Mouse (Mus musculus) stomach, embryonic 15.5 days (tissue): Measurements from ENCODE around the gene Prkag2. TPM values are rescaled to one million over a fixed set of nuclear protein-coding genes. Genes with fewer than 3 reads are reported as not detected.
A peak's percentile ranks its signal among the peaks of the same experiment; 100 is the strongest.
"Not testable (repeated sequence)": the region's sequence is repeated elsewhere in the genome, so short reads cannot be mapped to it uniquely, and the experiment has no call there.

Source experiments
- ATAC-seq: fragments of 200-750 bp; cut with Nextera tagmentation; 2 replicates; pipeline ENCODE4 v1.8.0; 2017; ENCODE audit warnings: low read depth, moderate number of reproducible peaks, moderate TSS enrichment; ENCODE audit not compliant: insufficient read depth, low FRiP score
- H3K27ac ChIP-seq: fragments of 300-500 bp; sonication (generic); 2 replicates; pipeline ENCODE4 v1.5.1; 2015; ENCODE audit warnings: mild to moderate bottlenecking, inconsistent platforms
- H3K27me3 ChIP-seq: fragments of 300-500 bp; sonication (generic); replicated peaks from 2 replicates; pipeline ENCODE4 v1.6.1; 2015; ENCODE audit warnings: inconsistent platforms
- H3K36me3 ChIP-seq: fragments of 300-500 bp; sonication (generic); 2 replicates; pipeline ENCODE4 v1.6.1; 2015; ENCODE audit warnings: inconsistent platforms
- H3K4me1 ChIP-seq: fragments of 300-500 bp; sonication (generic); 2 replicates; pipeline ENCODE4 v1.6.1; 2015; ENCODE audit warnings: inconsistent platforms
- H3K4me2 ChIP-seq: fragments of 300-500 bp; sonication (generic); 2 replicates; pipeline ENCODE4 v1.6.1; 2015; ENCODE audit warnings: mild to moderate bottlenecking, inconsistent platforms
- H3K4me3 ChIP-seq: fragments of 300-500 bp; sonication (generic); replicated peaks from 2 replicates; pipeline ENCODE4 v1.5.1; 2015; ENCODE audit warnings: inconsistent platforms
- H3K9ac ChIP-seq: fragments of 300-500 bp; sonication (generic); 2 replicates; pipeline ENCODE4 v1.6.1; 2015; ENCODE audit warnings: inconsistent platforms
- H3K9me3 ChIP-seq: fragments of 300-500 bp; sonication (generic); 2 replicates; pipeline ENCODE4 v1.6.1; 2016; ENCODE audit warnings: inconsistent platforms
- WGBS: fragments of 180-500 bp; shearing (Covaris S2); methylation state at CpG from one replicate; pipeline ENCODE4 v1.1.7; 2015; 5-methylcytosine and 5-hydroxymethylcytosine counted together
- polyA plus RNA-seq: library from polyadenylated mRNA; unstranded; fragments of >200 nt; fragmentation: Nextera tagmentation; extraction: Ambion mirVana; gene quantifications from 2 replicates; pipeline ENCODE4 v1.2.1, GENCODE M21; 2015

Prkag2 gene
- polyA plus RNA-seq, 1 experiment from 2014 or later, result 41.3 TPM

DNA sequence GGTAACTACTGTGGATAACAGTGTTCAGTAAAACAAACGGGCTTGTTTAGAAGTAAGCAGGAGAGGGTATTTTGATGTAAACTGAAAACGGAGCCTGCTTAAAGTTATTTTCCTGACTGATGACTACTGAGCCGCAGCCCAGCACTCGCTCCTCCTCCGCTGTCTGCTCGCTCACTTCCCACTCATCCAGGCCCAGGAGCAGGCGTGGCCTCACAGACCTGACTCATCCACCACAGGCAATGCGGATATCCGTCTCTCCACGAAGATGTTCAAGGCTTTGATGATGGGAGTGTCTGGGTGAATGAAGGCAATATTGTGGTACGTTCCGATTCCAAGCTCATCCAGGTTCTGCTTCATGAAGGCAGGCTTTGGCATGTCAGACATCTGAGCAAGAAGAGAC is 229.2 kb downstream of the Prkag2 start:
- no peaks in the 10 kb centered on the region for H3K9me3 ChIP-seq
- no peak overlapping the region for H3K4me2 ChIP-seq
- WGBS, result 82% methylated on average over 12 of the region's 12 CpGs
- no peaks in the 10 kb centered on the region for H3K27me3 ChIP-seq
- H3K4me1 ChIP-seq, result no peaks in the 10 kb centered on the region
- H3K9ac ChIP-seq, result no peak overlapping the region
- no peak for ATAC-seq
- peaks cover 3% of the 10 kb centered on the region; the same call in 1 of the 2 replicates for H3K36me3 ChIP-seq
- H3K27ac ChIP-seq, result no peak overlapping the region
- H3K4me3 ChIP-seq, result no peak overlapping the region

DNA sequence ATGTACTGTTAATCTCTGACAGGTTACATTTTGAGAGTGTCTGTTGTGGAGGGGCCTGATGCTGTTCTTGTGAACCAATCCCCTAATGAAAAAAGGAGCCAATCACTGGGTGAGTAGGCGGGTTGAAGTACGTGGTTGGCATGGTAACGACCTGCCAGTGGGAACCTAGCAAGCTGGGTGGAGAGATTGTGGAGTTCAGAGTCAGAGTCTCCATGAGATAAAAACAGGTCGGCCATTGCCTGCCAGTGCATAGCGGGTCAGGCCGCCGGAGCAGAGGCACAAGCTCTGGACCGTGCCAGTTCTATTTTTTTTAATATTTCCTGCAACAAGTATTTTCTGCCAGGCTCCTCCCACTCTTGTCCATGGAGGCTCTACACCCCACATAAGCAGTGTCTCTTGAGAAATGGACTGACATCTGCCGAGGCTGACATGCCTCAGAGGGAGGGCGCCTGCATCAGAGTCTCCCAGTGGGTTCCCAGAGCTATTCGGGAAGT is 230.6 kb downstream of the Prkag2 start:
- no peak overlapping the region for H3K27ac ChIP-seq
- H3K27me3 ChIP-seq, result no peaks in the 10 kb centered on the region
- no peak overlapping the region for H3K4me2 ChIP-seq
- H3K9ac ChIP-seq, result no peak overlapping the region
- no peaks in the 10 kb centered on the region for H3K9me3 ChIP-seq
- no peak overlapping the region for H3K4me3 ChIP-seq
- H3K4me1 ChIP-seq, result no peaks in the 10 kb centered on the region
- 65% methylated on average over 11 of the region's 11 CpGs for WGBS
- peak; percentile 47; the same call in 1 of the 2 replicates for ATAC-seq
- H3K36me3 ChIP-seq, result peaks cover under 1% of the 10 kb centered on the region; the same call in 1 of the 2 replicates

DNA sequence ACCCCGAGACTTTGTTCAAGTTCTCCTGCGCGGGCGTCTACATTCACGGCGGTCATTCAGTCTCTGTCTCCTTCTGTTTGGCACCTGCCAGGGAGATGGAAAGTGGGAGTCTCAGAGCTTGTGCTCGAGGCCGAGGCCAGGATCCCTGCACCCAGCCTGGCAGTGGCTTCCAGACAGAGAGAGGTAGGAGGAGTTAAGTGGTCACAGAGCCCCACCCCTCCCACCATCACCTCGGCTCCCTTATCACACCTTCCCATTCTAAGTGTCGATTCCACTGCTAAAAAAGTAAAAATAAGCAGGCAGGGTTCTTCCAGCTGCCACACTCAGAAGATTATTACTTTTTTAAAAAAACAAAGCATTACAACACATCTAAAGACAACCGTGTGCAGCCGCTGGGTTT is 236.6 kb downstream of the Prkag2 start:
- ATAC-seq, result 0 out of 2 replicates have a peak, but pooled peaks have one; percentile 39
- H3K9me3 ChIP-seq, result no peaks in the 10 kb centered on the region

DNA sequence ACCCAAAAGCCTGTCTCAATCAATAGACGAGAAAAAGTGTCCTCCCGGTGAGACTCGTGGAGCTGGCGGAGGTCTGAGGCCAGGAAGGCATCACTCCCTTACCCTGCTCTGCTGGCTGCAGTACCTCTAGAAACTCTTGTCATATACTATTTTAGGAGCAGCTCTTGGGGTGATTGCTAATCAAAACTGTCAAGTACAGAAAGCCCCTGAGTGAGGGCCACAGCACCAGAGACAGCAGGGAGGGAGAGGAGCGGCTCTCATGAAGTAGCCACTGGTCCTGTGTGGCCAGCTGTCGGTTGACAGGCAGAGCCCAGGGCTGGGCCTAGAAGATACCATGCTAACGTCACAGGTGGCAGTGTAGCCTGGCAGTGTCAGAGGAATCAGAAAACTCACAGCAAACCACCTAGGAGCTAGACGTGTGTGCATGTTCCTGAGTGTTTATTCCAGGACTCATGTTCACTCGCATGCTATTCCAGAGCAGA is 239.0 kb downstream of the Prkag2 start:
- H3K9ac ChIP-seq, result no peak overlapping the region
- H3K4me2 ChIP-seq, result no peak overlapping the region
- no peaks in the 10 kb centered on the region for H3K36me3 ChIP-seq
- WGBS, result 82% methylated on average over 9 of the region's 9 CpGs
- no peak overlapping the region for H3K4me3 ChIP-seq
- H3K27me3 ChIP-seq, result no peaks in the 10 kb centered on the region
- no peak for ATAC-seq
- no peaks in the 10 kb centered on the region for H3K4me1 ChIP-seq
- H3K9me3 ChIP-seq, result no peaks in the 10 kb centered on the region
- H3K27ac ChIP-seq, result no peak overlapping the region

More for the DNA sequence above, 236.6 kb downstream of the Prkag2 start:
- Histone ChIP-seq H3K36me3 (no peaks in the 10 kb centered on the region; the same call in 1 of the 2 replicates), H3K27me3 (no peaks in the 10 kb centered on the region), H3K4me3 (no peak overlapping the region), H3K27ac (no peak overlapping the region), H3K9ac (no peak overlapping the region), H3K4me2 (no peak overlapping the region), H3K4me1 (no peaks in the 10 kb centered on the region)
- 70% methylated on average over 12 of the region's 12 CpGs for WGBS

DNA sequence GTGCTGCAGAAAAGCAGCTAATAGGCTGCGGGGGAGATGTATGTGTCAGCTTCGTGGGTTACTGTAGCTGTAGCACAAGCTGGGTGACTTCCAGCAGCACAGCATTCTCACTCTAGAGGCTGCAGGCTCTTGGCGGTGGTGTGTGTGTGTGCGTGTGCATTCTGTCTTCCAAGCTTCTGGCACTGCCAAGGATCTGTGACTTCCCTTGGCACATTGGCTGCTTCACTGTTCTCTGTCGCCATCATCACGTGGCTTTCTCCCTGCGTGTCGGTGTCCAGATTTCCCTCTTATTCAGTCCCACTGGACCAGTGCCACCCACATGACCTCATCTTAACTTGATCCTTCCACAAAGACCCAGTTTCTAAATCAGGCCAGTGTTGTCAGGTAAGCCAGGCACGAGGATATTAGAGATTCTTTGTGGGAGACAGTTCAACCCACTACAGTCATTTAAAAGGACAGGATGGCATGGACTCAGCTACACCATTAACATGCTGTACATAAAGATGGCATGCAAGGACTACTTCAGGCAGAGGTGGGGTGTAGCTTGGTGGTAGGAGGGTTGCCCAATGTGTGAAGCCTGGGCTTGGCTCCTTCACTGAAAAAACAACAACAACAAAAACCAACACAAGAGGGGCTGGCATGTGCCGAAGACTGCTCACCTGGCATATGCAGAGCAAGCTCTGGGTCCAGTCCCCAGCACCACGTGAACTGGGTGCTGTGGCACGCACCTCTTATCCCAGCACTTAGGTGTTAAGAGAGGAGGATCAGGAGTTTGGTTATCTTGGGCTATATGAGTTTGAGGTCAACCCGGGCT is 239.6 kb downstream of the Prkag2 start:
- no peak overlapping the region for H3K27ac ChIP-seq
- no peak overlapping the region for H3K9ac ChIP-seq
- H3K4me3 ChIP-seq, result no peak overlapping the region
- no peaks in the 10 kb centered on the region for H3K4me1 ChIP-seq
- no peaks in the 10 kb centered on the region for H3K36me3 ChIP-seq
- no peak for ATAC-seq
- H3K9me3 ChIP-seq, result no peaks in the 10 kb centered on the region
- 80% methylated on average over 13 of the region's 13 CpGs for WGBS
- no peaks in the 10 kb centered on the region for H3K27me3 ChIP-seq
- H3K4me2 ChIP-seq, result no peak overlapping the region

DNA sequence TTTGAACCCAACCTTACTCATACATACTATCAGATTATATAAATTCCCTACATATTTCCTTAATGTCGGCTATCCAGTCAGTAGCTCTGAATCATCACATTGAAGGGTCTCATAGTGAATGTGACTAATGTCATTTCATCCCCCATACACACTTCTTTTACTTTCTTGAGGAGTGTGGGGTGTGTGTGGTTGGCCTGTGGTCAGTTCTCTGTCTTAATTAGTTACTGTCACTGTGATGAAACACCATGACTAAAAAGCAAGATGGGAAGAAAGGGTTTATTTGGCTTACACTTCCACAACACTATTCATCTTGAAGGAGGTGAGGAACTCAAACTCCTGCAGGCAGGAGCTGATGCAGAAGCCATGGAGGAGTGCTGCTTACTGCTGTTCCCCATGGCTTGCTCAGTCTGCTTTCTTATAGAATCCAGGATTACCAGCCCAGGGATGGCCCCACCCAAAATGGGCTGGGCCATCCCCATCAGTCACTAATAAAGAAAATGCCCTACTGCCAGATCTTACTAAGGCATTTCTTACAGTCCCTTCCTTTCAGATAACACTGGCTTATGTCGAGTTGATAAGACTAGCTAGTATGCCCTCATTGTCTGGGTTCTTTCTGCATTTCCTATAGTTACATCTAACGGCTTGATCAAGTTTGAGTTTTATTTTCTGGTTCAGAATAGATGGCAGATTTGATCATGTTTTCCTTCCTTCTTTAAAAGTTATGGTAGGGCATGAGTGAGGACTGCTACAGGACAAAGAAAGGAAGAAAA is 240.5 kb downstream of the Prkag2 start:
- H3K9ac ChIP-seq, result no peak overlapping the region
- 70% methylated on average over 3 of the region's 3 CpGs for WGBS
- no peaks in the 10 kb centered on the region for H3K27me3 ChIP-seq
- no peaks in the 10 kb centered on the region for H3K36me3 ChIP-seq
- no peak overlapping the region for H3K27ac ChIP-seq
- ATAC-seq, result no peak
- no peaks in the 10 kb centered on the region for H3K9me3 ChIP-seq
- no peaks in the 10 kb centered on the region for H3K4me1 ChIP-seq
- H3K4me2 ChIP-seq, result no peak overlapping the region
- no peak overlapping the region for H3K4me3 ChIP-seq

DNA sequence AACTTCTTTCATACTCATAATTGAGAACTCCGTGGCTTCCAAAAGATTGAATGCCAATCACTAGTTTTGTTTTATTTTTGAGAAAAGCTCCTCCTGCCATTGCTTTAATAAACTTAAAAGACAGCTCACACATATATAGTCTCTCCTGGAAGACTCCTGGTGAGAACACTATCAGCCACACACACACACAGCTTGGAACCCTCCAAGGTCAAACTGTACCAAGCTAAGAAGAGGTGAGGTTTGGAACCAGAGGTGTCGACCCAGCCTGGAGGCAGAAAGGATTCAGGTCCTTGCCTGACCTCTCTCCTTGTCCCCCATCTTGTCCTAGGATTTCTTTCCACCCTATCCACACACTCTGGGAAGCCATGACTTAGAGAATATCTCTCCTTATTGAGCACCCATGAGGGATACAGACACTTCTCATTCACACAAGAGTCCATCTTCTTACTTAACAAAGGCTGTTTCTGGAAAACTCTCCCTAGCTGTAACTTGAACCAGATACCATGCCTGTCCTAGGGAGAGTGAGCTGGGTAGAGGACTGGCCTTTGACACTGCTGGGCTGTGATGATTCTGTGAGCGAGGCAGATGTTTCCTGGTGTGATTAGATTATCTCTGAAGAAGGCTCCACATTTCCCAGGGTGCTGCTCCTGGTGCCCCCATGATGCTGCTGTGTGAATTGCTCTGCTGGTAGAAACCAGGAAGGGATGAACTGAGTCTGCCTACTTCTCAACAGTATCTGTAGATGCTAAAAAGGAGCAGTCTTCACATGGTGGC is 245.4 kb downstream of the Prkag2 start:
- Histone ChIP-seq H3K27ac (no peak overlapping the region), H3K9ac (no peak overlapping the region), H3K4me2 (no peak overlapping the region), H3K9me3 (no peaks in the 10 kb centered on the region), H3K4me3 (no peak overlapping the region), H3K27me3 (no peaks in the 10 kb centered on the region), H3K4me1 (no peaks in the 10 kb centered on the region), H3K36me3 (no peaks in the 10 kb centered on the region)
- ATAC-seq, result peak; percentile 84; the same call in 1 of the 2 replicates
- 65% methylated on average over 3 of the region's 3 CpGs for WGBS

DNA sequence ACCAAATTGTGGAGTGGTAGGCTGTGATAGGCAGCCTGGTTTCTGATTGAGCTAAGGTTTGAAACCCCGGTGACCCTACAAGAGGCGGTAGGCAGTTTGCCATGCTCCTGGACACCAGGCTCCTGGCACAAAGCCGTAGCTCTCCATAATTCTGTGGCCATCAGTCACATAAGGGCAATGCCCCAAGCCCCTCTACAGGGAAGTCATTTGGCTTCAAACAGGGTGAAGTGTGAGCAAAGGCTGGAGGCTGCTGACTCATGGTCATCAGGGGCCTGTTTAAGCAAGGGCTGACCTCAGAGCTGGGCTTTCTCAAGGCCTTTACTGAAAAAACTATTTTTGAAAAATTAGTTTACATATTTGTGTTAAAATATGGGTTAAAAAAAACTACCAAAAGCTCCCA is 246.2 kb downstream of the Prkag2 start:
- Histone ChIP-seq H3K4me3 (no peak overlapping the region), H3K9ac (no peak overlapping the region), H3K27me3 (no peaks in the 10 kb centered on the region), H3K27ac (no peak overlapping the region), H3K4me2 (no peak overlapping the region), H3K4me1 (no peaks in the 10 kb centered on the region), H3K9me3 (no peaks in the 10 kb centered on the region), H3K36me3 (no peaks in the 10 kb centered on the region)
- 89% methylated on average over 3 of the region's 3 CpGs for WGBS
- ATAC-seq, result no peak

DNA sequence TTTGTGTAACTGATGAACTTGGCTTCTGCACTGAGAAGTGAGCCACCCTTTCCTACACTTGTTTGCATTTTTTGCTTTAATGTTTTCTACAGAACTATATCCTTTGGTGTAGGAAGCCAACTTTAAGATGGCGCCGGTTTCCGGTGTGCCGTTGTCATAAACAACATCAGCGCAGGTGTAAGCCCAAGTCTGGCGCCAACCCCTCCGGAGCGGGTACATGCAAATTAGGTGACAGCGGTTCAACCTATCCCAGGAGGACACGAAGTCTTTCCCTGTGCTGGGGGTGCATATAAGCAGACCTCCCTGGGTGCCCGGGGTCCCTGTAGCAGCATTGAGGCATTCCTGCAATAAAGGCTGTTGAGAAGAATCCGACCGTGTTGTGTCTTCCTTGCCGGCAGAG is 252.2 kb downstream of the Prkag2 start:
- WGBS, result 82% methylated on average over 14 of the region's 14 CpGs
- not testable (repeated sequence) for H3K27ac ChIP-seq

DNA sequence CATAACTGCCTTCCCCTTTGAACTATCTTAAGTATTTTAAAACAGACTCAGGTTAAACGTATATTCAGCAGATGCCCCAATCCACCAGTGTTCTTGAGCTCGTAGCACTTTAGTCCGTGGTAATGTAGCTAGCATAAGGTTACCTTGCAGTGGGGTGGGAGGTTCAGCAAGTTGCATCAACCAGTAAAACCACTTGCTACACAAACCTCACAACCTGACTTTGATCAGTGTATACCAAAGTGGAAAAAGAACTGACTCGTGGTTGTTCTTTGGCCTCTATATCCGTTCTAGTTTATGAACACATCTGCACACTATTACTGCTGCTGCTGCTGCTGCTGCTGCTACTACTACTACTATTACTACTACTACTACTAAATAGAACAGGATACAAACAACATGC is 256.6 kb downstream of the Prkag2 start:
- 85% methylated on average over 5 of the region's 5 CpGs for WGBS
- Histone ChIP-seq H3K4me1 (peaks cover 7% of the 10 kb centered on the region; the same call in 1 of the 2 replicates), H3K36me3 (no peaks in the 10 kb centered on the region), H3K9me3 (no peaks in the 10 kb centered on the region), H3K27ac (0 out of 2 replicates have a peak overlapping the region, but pooled peaks have one; percentile 100), H3K4me2 (no peak overlapping the region), H3K4me3 (no peak overlapping the region), H3K27me3 (no peaks in the 10 kb centered on the region), H3K9ac (no peak overlapping the region)
- no peak for ATAC-seq

More for the DNA sequence above, 252.2 kb downstream of the Prkag2 start:
- not testable (repeated sequence) for H3K9me3 ChIP-seq, H3K4me2 ChIP-seq, H3K4me1 ChIP-seq, ATAC-seq, H3K9ac ChIP-seq, H3K36me3 ChIP-seq, H3K4me3 ChIP-seq, H3K27me3 ChIP-seq

DNA sequence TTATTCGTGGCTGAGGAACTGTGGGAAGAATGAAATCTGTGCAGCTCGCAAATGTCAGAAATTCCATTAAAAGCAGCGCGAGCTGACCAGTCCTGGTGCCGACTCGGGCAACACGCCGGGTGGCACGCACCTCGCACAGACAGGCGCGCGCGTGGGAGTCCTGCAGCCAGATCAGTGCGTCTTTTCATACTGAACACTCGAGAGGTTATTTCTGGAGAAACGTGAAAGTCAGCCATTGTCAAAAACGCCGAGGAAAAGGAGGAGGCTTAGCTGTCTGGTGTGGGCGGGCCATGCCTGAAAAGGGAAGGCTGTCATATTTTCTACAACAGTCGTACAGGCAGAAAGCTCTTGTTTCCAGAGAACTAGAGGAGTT is 257.4 kb downstream of the Prkag2 start:
- 1% methylated on average over 21 of the region's 21 CpGs for WGBS

More for the DNA sequence above, 257.4 kb downstream of the Prkag2 start:
- Histone ChIP-seq H3K4me1 (peaks cover 7% of the 10 kb centered on the region; the same call in 1 of the 2 replicates), H3K27me3 (no peaks in the 10 kb centered on the region), H3K36me3 (no peaks in the 10 kb centered on the region), H3K27ac (peak overlapping the region; percentile 100), H3K4me2 (peak overlapping the region; percentile 77), H3K4me3 (peak overlapping the region; percentile 94), H3K9me3 (no peaks in the 10 kb centered on the region), H3K9ac (peak overlapping the region; percentile 20; the same call in 1 of the 2 replicates)
- peak; percentile 8; the same call in 1 of the 2 replicates for ATAC-seq
